Mouse (Mus musculus): ENCODE measurements at regions not wholly inside any gene's neighbourhood (a gene's known extent, or its start where the extent isn't known, plus 50 kb on each side); places are given as distances from the start of the nearest gene placed in this dataset.
"Not testable (repeated sequence)": the region's sequence is repeated elsewhere in the genome, so short reads cannot be mapped to it uniquely, and the experiment has no call there.

DNA sequence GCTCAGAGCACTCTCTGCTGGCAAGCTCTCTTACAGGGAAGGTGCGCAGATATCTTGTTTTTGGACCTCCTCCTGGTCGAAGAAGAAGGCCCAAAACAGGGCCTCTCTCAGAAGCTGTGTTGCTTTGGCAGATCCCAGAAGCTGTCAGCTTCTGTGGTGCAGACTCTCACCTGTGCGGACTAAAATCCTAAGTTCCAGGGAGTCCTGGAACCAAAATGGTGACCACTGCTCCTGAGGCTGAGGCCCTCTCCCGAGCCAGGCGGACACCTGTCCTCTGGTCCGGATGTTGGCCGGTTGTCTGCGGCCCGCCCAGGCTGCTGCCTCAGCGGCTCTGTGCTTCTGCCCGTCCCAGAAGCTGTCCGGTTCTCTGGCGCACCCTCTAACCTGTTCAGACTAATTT lies 318.6 kb downstream of the Dad1 start:
- in situ Hi-C loops (cut with MboI; ENCODE audit: low pct_unique_long_range_greater_than_20kb in 1 of 2, low sequenced_read_pairs in 2 of 2, unreplicated experiment in 1 of 2): not testable (repeated sequence)

DNA sequence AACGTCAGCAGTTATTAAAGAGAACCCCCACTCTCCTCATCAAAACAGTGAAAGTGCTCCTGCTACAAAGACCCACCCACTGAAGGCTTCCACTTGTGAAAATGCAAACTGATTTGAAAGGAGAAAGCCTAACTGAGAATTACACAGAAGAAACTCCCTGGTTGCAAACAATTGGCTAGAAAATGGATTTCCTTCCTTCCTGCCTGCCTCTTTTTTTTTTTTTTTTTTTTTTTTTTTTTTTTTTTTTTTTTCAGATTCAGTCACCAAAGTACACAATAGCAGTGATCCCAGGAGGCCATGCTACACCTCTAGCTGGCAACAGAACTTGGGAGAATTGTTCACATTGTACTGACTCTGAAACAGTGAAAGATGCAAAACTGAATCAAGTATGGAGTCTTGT lies 343.0 kb downstream of the Dad1 start:
- in situ Hi-C loops (cut with MboI; ENCODE audit: low pct_unique_long_range_greater_than_20kb in 1 of 2, low sequenced_read_pairs in 2 of 2, unreplicated experiment in 1 of 2): no loop called here

DNA sequence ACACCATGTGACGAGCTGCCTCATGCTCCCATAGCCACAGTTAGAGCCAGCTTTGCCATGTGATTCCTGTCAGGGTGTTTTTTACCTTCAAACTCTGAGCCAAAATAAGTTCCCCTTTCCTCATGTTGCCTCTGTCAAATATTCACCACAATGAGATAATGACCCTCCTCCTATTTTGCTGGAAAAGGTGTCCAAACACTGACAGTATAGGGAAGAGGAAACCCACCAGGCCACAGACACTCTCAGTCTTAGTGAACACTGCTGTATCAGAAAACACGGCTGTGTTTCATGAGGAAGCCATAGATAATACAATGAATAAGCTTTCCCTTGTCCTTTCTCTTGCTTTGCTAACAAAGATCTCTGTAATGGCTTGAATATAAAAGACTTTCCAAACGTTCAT lies 349.3 kb downstream of the Dad1 start:
- in situ Hi-C loops (cut with MboI; ENCODE audit: low pct_unique_long_range_greater_than_20kb in 1 of 2, low sequenced_read_pairs in 2 of 2, unreplicated experiment in 1 of 2): no loop called here

DNA sequence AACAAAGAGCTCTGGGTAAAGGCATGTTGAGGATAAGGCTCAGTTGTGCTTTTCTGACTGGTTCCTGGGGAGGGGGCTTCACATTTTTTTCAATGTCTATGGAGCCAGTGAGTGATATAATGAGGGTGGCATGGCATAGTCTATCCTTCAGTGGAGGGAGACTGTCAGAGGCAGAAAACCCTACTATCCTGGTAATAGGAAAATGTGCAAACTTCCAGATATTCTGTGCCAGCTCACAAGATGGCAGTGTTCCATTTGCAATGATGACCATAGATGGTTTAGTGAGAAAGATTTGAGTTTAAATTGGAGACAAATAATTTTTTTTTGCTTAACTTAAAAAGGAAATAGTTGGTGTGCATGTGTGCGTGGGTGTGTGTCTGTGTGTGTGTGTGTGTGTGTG lies 352.8 kb downstream of the Dad1 start:
- in situ Hi-C loops (cut with MboI; ENCODE audit: low pct_unique_long_range_greater_than_20kb in 1 of 2, low sequenced_read_pairs in 2 of 2, unreplicated experiment in 1 of 2): no loop called here

DNA sequence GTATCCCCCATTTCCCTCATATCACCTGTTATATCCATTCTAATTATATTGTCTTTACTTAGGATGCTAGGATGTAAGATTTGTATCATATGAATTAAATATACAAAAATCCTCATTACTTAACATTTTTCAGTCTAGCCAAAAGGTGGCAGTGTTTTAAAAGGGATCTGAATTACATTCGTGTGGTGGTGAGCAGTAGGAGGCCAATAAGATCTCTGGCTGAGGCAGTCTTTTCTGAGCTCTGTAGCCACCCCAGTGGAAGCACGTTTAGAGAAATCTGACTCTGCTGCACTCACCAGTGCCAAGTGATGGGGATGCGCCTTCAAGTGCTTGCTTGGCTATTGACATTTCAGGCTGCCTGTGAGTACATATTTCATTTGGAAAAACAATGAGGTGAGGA lies 372.6 kb downstream of the Dad1 start:
- in situ Hi-C loops (cut with MboI; ENCODE audit: low pct_unique_long_range_greater_than_20kb in 1 of 2, low sequenced_read_pairs in 2 of 2, unreplicated experiment in 1 of 2): no loop called here

DNA sequence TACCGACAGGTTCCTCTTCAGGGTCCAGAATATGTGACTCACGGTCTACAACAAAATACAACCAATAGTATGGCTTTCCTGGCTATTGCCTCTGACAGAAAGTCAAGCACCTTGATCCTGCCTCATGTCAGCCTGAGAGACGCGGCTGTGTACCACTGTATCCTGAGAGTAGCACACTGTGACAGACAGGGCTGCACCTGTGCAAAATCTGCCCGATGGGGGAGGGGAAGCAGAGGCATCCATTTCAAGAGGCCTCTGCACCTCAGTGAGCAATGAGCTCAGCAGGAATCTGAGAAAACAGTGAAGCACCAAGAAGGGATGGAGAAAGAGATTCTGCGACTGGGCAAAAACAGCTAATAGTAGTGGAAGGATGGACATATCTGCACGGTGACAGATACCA lies 377.3 kb downstream of the Dad1 start:
- in situ Hi-C loops (cut with MboI; ENCODE audit: low pct_unique_long_range_greater_than_20kb in 1 of 2, low sequenced_read_pairs in 2 of 2, unreplicated experiment in 1 of 2): no loop called here

DNA sequence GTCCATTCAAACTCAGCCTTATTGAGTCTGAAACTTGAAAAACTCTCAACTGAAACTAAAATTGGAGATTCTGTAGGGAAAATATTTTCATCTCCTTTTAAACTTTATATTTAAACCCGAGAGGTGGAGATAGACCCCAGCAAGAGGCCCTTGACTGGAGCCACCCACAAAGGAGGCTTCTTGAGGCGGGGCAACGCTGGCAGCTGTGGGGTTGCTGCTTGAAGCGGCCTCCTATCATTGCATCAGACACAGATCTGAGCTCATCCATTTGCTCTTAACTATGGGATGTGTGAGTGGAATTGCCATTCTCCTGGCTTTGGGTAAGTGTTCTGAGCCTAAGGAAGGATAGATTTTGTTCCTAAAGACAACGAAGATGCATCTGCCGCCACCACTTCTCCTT lies 378.2 kb downstream of the Dad1 start:
- in situ Hi-C loops (cut with MboI; ENCODE audit: low pct_unique_long_range_greater_than_20kb in 1 of 2, low sequenced_read_pairs in 2 of 2, unreplicated experiment in 1 of 2): no loop called here

DNA sequence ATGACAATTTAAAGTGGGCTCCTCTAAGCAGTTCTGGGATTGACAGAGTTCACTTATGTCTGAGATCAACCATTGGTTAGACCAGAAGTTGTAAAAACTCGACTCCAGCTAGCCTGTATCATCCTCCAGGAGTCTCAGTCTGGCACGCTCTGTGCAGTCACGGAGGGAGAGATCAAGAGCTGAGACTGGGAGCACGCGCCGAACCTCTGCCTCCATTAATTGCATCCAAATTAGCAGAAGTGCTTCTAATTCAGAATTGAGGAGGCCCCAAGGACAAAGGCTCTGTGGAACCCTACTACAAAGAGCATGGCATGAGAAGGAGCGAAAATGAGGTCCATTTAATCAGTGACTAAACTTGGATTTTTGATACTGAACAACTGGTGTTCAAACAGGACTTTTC lies 406.9 kb downstream of the Dad1 start:
- in situ Hi-C loops (cut with MboI; ENCODE audit: low pct_unique_long_range_greater_than_20kb in 1 of 2, low sequenced_read_pairs in 2 of 2, unreplicated experiment in 1 of 2): no loop called here

DNA sequence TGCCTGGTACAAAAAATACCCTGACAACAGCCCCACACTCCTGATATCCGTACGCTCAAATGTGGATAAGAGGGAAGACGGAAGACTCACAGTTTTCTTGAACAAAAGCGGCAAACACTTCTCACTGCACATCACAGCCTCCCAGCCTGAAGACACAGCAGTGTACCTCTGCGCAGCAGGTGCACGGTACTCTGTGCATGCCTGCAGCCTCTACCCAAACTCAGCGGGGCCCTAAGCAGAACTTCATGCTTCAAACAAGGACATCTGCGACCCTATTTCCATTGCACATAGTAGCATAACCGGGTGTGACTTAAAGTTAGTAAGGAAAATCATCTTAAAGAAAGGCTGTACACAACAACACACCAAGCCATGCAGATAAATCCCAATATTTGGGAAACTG lies 408.3 kb downstream of the Dad1 start:
- in situ Hi-C loops (cut with MboI; ENCODE audit: low pct_unique_long_range_greater_than_20kb in 1 of 2, low sequenced_read_pairs in 2 of 2, unreplicated experiment in 1 of 2): no loop called here

DNA sequence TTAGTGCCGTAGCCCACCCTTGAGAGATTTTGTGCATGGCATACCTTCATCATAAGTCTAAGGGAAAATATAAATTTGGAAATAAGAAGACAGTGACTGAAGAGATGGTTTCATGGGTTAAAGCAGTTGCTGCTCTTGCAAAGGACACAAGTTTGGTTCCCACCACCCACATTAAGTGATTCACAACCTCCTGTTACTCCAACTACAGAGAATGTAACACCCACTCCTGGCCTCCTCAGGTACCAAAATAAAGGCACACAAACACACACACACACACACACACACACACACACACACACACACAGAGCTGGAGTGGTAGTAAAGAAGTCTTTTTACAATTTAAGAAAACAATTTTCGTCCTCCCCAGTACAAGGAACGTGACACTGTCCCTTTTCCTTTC lies 421.4 kb downstream of the Dad1 start:
- in situ Hi-C loops (cut with MboI; ENCODE audit: low pct_unique_long_range_greater_than_20kb in 1 of 2, low sequenced_read_pairs in 2 of 2, unreplicated experiment in 1 of 2): no loop called here

DNA sequence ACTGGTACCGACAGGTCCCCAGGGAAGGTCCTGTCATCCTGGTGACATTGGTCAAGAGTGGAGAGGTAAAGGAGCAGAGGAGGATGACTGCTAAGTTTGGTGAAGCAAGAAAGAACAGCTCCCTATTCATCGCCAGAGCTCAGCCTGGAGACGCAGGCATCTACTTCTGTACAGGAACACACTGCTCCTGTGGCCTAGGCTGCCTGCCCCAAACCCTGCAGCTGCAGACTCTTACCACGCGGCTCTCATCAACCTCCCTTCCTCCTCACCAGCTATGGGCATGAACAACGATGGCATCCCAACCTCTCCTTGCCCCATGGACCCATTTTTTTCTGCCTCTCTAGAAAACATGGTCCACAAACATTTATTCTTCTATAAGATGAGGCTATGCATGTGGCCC lies 422.3 kb downstream of the Dad1 start:
- in situ Hi-C loops (cut with MboI; ENCODE audit: low pct_unique_long_range_greater_than_20kb in 1 of 2, low sequenced_read_pairs in 2 of 2, unreplicated experiment in 1 of 2): no loop called here

DNA sequence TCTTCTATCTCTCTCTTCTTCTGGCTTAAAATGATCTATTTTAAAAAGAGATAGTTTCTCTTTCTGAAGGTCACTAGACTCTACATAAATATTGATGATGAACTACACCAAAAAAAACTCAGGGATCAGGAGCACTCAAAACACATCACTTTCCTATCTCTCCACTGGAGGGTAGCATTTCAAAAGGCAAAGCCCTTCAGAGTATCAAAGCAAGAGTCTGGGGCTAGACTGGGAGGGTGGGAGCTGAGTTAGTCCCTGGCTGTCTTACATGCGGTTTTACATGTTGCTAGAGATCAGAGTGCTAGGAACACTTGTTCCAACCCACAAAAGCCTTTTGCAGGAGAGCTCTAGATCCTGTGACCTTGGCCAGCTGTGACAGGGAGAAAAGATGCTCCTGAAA lies 423.2 kb downstream of the Dad1 start:
- in situ Hi-C loops (cut with MboI; ENCODE audit: low pct_unique_long_range_greater_than_20kb in 1 of 2, low sequenced_read_pairs in 2 of 2, unreplicated experiment in 1 of 2): no loop called here

DNA sequence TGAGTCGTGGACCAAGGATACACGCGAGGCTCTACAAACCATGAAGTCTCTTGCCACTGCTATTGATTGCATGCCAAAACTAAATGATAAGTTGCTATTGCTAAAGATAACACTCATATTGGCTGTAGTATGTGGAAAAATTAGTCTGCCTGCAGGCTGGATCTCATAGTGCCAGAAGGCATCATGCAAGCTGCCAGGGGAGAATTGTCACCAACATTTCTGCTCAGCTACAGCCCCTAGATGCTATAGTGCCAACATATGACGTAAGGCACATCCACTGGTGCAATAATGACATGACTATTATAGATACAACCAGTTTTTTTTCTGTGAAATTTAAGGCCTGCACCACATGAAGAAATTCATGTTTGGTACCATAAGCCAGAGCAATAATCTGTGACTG lies 427.1 kb downstream of the Dad1 start:
- in situ Hi-C loops (cut with MboI; ENCODE audit: low pct_unique_long_range_greater_than_20kb in 1 of 2, low sequenced_read_pairs in 2 of 2, unreplicated experiment in 1 of 2): no loop called here

DNA sequence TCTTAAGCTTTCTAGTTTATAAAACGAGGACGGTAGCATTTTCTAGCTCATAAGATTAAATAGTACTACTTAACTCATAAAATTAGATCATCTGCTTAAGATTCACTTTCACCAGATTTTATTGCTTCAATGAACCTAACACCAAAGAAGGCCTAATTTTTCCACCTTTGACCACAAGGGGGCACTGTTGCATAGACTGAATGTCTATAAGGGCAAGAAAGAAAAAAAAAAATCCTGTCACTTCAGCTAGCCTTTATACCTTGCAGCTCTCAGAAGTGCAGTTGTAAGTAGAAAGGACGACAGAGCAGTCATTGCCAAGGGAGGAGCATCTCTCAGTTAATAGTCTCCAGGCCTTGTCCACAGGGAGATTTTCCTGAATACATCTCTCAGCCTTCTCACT lies 447.7 kb downstream of the Dad1 start:
- in situ Hi-C loops (cut with MboI; ENCODE audit: low pct_unique_long_range_greater_than_20kb in 1 of 2, low sequenced_read_pairs in 2 of 2, unreplicated experiment in 1 of 2): loop anchor here in 1 of 2 experiments (25.0 kb wide), 1 partner anchor 769 kb away; no protein-coding TSS in a partner anchor

DNA sequence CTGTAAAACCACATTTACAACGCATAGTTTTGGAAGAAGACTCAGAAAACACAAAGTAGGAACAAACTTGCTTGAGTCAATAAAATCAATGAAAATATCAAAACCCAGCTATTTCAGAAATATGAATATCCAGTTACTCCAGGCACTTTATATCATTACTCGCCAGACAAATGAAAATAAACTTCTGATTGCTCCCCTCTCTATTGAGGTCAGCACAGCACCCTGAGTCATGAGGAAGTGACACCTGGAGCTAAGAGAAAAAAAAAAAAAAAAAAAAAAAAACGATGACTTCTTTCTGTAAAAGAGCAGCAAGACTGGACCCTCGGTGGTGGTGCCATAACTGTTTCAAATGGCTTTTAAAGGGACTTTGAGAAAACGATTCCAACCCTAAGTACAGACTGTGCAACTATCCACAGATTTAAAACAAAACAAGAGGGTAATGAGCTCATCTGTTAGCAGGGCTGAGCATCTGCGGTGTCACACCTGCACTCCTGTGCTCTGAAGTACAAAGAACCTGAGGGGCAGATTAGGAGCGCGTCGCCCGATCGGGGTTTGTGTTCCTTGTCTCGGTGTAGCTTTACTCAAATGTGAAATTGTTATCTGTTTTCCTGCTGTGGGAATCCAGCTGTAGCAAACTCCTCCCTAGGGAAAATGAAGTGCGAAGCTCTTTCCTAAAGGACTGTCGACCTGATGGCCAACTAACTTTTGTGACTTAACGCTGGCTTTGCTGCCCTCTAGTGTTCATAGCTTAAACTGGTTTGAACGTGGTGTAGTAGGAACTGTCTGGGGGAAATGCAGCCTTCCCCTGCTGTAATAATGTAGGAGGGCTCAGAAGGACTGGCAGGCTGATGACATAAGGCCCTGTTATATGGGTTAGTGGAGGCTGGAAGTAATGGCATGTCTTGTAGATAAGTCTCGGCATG lies 449.9 kb downstream of the Dad1 start:
- in situ Hi-C loops (cut with MboI; ENCODE audit: low pct_unique_long_range_greater_than_20kb in 1 of 2, low sequenced_read_pairs in 2 of 2, unreplicated experiment in 1 of 2): loop anchor here in 1 of 2 experiments (25.0 kb wide), 1 partner anchor 767 kb away; no protein-coding TSS in a partner anchor

DNA sequence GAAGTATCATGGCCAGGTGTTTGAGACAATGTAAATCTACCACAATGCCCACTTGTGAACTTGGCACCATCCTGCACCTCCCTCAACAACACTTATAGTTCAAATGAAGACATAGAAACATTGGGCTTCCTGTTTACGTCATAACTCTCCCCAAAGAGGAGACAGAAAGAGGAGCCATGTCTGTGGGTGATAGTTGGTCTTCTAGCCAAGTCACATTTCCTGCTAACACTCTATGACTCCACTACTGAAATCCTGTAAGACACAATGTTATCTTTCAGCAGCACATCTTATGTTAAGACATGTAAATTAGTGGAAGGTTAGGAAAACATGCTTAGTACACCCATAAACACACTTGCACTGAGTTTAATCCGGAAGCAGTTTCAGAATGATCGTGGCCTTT lies 451.4 kb downstream of the Dad1 start:
- in situ Hi-C loops (cut with MboI; ENCODE audit: low pct_unique_long_range_greater_than_20kb in 1 of 2, low sequenced_read_pairs in 2 of 2, unreplicated experiment in 1 of 2): loop anchor here in 1 of 2 experiments (25.0 kb wide), 1 partner anchor 765 kb away; no protein-coding TSS in a partner anchor

DNA sequence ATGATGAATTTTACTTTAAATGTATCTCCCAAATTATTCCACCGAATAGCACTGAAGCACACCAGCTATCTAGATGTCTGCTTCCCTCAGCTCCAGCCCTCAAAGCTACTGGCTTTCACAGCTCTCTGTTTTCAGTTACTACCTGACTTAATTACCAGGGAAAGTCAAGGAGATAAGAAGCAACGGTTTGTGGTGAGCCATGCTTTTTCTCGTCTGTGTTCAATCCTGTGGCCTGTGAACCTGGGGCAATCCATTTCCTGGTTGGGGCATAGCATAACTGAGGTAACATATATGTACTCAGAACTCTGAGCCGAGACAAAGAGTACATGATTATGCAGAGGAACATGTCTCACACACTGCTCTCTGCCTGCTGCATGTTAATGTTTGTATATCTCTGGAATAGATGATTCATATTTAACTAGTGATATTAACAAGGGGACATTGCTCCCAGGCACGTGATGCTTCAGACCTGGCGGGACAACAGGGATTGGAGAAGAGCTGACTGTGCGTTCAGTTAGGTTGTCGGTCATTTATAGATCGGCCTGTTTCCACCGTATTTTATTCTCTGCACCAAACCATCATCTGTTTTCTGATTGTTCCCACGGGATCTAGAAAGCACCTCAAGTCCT lies 453.3 kb downstream of the Dad1 start:
- in situ Hi-C loops (cut with MboI; ENCODE audit: low pct_unique_long_range_greater_than_20kb in 1 of 2, low sequenced_read_pairs in 2 of 2, unreplicated experiment in 1 of 2): loop anchor here in 1 of 2 experiments (25.0 kb wide), 1 partner anchor 763 kb away; no protein-coding TSS in a partner anchor

DNA sequence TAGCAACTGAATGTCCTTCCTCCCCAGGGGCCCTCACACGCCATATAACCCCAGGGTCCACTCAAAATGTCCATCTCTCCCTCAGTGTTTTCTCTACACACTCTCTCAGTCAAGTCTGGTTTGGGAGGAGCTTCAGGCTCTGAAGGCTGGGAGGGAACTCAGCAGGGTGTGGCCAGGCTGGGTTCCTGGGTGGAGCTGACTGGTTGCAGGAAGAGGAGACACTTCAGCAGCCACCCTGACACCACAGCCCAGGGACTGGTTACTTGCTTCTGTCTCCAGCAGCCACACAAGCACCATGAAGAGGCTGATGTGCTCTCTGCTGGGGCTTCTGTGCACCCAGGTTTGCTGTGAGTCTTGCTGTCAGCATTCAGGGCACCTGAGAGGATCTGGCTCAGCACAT lies 458.7 kb downstream of the Dad1 start:
- in situ Hi-C loops (cut with MboI; ENCODE audit: low pct_unique_long_range_greater_than_20kb in 1 of 2, low sequenced_read_pairs in 2 of 2, unreplicated experiment in 1 of 2): not testable (repeated sequence)

DNA sequence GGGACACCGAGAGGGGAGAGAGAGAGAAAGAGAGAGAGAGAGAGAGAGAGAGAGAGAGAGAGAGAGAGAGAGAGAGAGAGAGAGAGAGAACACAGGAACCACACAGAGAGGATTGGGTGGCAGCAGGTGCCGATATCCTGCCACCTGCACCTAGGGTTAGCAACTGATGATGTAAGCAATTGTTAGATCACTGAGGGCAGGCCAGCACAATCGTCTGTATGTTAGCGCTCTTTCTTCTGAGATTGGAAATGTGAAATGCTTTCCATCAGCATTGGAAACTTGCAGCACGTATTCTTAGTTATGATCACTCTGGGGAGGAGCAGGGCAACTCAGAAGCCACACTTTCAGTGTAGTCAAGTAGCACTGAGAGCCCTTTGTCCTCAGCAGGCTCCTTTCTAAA lies 459.4 kb downstream of the Dad1 start:
- in situ Hi-C loops (cut with MboI; ENCODE audit: low pct_unique_long_range_greater_than_20kb in 1 of 2, low sequenced_read_pairs in 2 of 2, unreplicated experiment in 1 of 2): no loop called here

DNA sequence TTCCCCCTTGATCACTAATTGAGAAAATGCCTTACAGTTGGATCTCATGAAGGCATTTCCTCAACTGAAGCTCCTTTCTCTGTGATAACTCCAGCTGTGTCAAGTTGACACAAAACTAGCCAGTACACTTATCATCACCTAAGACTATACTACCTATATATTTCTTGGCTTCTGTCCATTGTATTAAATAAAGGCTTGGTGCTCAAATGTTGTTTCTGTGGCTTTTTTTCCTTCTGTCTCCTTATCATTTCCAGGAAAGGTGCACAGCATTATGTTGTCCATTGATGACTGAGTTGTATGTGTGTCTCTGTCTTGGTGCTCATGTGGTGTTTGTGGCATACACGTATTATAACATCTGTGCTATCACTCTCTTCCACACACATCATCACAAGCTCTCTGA lies 461.5 kb downstream of the Dad1 start:
- in situ Hi-C loops (cut with MboI; ENCODE audit: low pct_unique_long_range_greater_than_20kb in 1 of 2, low sequenced_read_pairs in 2 of 2, unreplicated experiment in 1 of 2): not testable (repeated sequence)
